Mouse (Mus musculus): ENCODE measurements around the gene Rcor3. TPM values are rescaled to one million over a fixed set of nuclear protein-coding genes. Genes with fewer than 3 reads are reported as not detected.

The Rcor3 gene
- polyA plus RNA-seq (2015; fragmentation: Nextera tagmentation; extraction: Ambion mirVana), result 29.5 and 32.9 TPM in 2 replicates

- no peaks in the 10 kb centered on the region for H3K9me3 ChIP-seq
- WGBS, result under 1% methylated on average over 71 of the region's 88 CpGs
- no peaks in the 10 kb centered on the region for H3K27me3 ChIP-seq
- H3K27ac ChIP-seq, result peak within 1 kb of the TSS; percentile 99
- no peaks in the 10 kb centered on the region for H3K36me3 ChIP-seq
- peak within 1 kb of the TSS; percentile 87 for H3K4me3 ChIP-seq
- ATAC-seq (ENCODE audit: low FRiP score), result peak; percentile 89
- H3K4me2 ChIP-seq, result peak within 1 kb of the TSS; percentile 89
- H3K4me1 ChIP-seq (replicated peaks), result peaks cover 31% of the 10 kb centered on the region
- H3K9ac ChIP-seq, result peak within 1 kb of the TSS; percentile 95
Measured at GRCm38 (mm10) chr1:192137926-192138910, at the start of gene Rcor3. Rcor3 (minus strand) TSS chr1:192138062.

- Histone ChIP-seq H3K27me3 (0 out of 2 replicates have a peak, but pooled peaks cover 4% of the 10 kb centered on the region), H3K27ac (no peak overlapping the region), H3K36me3 (no peaks in the 10 kb centered on the region), H3K4me2 (no peak overlapping the region), H3K4me3 (no peak overlapping the region), H3K4me1 (replicated peaks) (no peaks in the 10 kb centered on the region), H3K9ac (no peak overlapping the region), H3K9me3 (no peaks in the 10 kb centered on the region)
- WGBS, result 86% methylated on average over 4 of the region's 4 CpGs
- ATAC-seq (ENCODE audit: low FRiP score), result no peak
Measured at GRCm38 (mm10) chr1:192181696-192182257, 43.9 kb upstream of the Rcor3 start.

- no peaks in the 10 kb centered on the region for H3K27me3 ChIP-seq
- no peak overlapping the region for H3K4me3 ChIP-seq
- no peaks in the 10 kb centered on the region for H3K4me1 ChIP-seq (replicated peaks)
- no peak overlapping the region for H3K4me2 ChIP-seq
- no peak overlapping the region for H3K27ac ChIP-seq
- H3K9me3 ChIP-seq, result no peaks in the 10 kb centered on the region
- 81% methylated on average over 3 of the region's 3 CpGs for WGBS
- H3K36me3 ChIP-seq, result no peaks in the 10 kb centered on the region
- ATAC-seq (ENCODE audit: low FRiP score), result no peak
- no peak overlapping the region for H3K9ac ChIP-seq
Measured at GRCm38 (mm10) chr1:192179877-192180276, 42.0 kb upstream of the Rcor3 start.

- Histone ChIP-seq H3K4me1 (replicated peaks) (no peaks in the 10 kb centered on the region), H3K36me3 (no peaks in the 10 kb centered on the region), H3K27me3 (no peaks in the 10 kb centered on the region), H3K9ac (no peak overlapping the region), H3K4me3 (no peak overlapping the region), H3K4me2 (no peak overlapping the region), H3K9me3 (no peaks in the 10 kb centered on the region), H3K27ac (no peak overlapping the region)
- ATAC-seq (ENCODE audit: low FRiP score), result no peak
- 87% methylated on average over 3 of the region's 3 CpGs for WGBS
Measured at GRCm38 (mm10) chr1:192171477-192171876, 33.6 kb upstream of the Rcor3 start.

GRCm38 (mm10) chr1:192151179-192151578 lies 13.3 kb upstream of the Rcor3 start:
- no peaks in the 10 kb centered on the region for H3K27me3 ChIP-seq
- ATAC-seq (ENCODE audit: low FRiP score), result no peak
- 0 out of 2 replicates have a peak, but pooled peaks cover 4% of the 10 kb centered on the region for H3K9me3 ChIP-seq
- H3K4me2 ChIP-seq, result no peak overlapping the region
- H3K36me3 ChIP-seq, result no peaks in the 10 kb centered on the region
- 89% methylated on average over 4 of the region's 4 CpGs for WGBS
- H3K4me1 ChIP-seq (replicated peaks), result no peaks in the 10 kb centered on the region
- H3K27ac ChIP-seq, result no peak overlapping the region
- H3K4me3 ChIP-seq, result no peak overlapping the region
- no peak overlapping the region for H3K9ac ChIP-seq

GRCm38 (mm10) chr1:192140313-192140712 lies 2.5 kb upstream of the Rcor3 start:
- no peak overlapping the region for H3K27ac ChIP-seq
- no peaks in the 10 kb centered on the region for H3K9me3 ChIP-seq
- no peak overlapping the region for H3K9ac ChIP-seq
- H3K4me2 ChIP-seq, result no peak overlapping the region
- no peaks in the 10 kb centered on the region for H3K36me3 ChIP-seq
- 100% methylated on average over 2 of the region's 2 CpGs for WGBS
- H3K27me3 ChIP-seq, result no peaks in the 10 kb centered on the region
- ATAC-seq (ENCODE audit: low FRiP score), result no peak
- no peak overlapping the region for H3K4me3 ChIP-seq
- H3K4me1 ChIP-seq (replicated peaks), result peaks cover 24% of the 10 kb centered on the region

- Histone ChIP-seq H3K4me1 (replicated peaks) (peaks cover 31% of the 10 kb centered on the region), H3K9me3 (no peaks in the 10 kb centered on the region), H3K27me3 (no peaks in the 10 kb centered on the region), H3K4me2 (peak overlapping the region; percentile 89), H3K27ac (peak overlapping the region; percentile 99), H3K36me3 (no peaks in the 10 kb centered on the region), H3K4me3 (peak overlapping the region; percentile 87), H3K9ac (peak overlapping the region; percentile 95)
- 1% methylated on average over 51 of the region's 61 CpGs for WGBS
- ATAC-seq (ENCODE audit: low FRiP score), result peak; percentile 34
Measured at GRCm38 (mm10) chr1:192137291-192137925, 454 bp downstream of the Rcor3 start.

- Histone ChIP-seq H3K27ac (peak overlapping the region; percentile 99), H3K4me3 (peak overlapping the region; percentile 87), H3K9ac (peak overlapping the region; percentile 95), H3K27me3 (no peaks in the 10 kb centered on the region), H3K9me3 (no peaks in the 10 kb centered on the region), H3K4me1 (replicated peaks) (peaks cover 31% of the 10 kb centered on the region), H3K4me2 (peak overlapping the region; percentile 89), H3K36me3 (no peaks in the 10 kb centered on the region)
- peak; percentile 81 for ATAC-seq (ENCODE audit: low FRiP score)
- WGBS, result under 1% methylated on average over 52 of the region's 55 CpGs
Measured at GRCm38 (mm10) chr1:192136561-192137290, 1.1 kb downstream of the Rcor3 start.

GRCm38 (mm10) chr1:192130202-192130601 lies 7.7 kb downstream of the Rcor3 start:
- no peak overlapping the region for H3K4me2 ChIP-seq
- peaks cover 23% of the 10 kb centered on the region for H3K36me3 ChIP-seq
- H3K4me1 ChIP-seq (replicated peaks), result peaks cover 7% of the 10 kb centered on the region; the same call in 1 of the 2 replicates
- no peak overlapping the region for H3K4me3 ChIP-seq
- 84% methylated on average over 1 of the region's 1 CpGs for WGBS
- no peaks in the 10 kb centered on the region for H3K27me3 ChIP-seq
- H3K9me3 ChIP-seq, result no peaks in the 10 kb centered on the region
- no peak for ATAC-seq (ENCODE audit: low FRiP score)
- no peak overlapping the region for H3K9ac ChIP-seq
- no peak overlapping the region for H3K27ac ChIP-seq

GRCm38 (mm10) chr1:192128343-192128742 lies 9.5 kb downstream of the Rcor3 start:
- ATAC-seq (ENCODE audit: low FRiP score), result no peak
- Histone ChIP-seq H3K27me3 (no peaks in the 10 kb centered on the region), H3K36me3 (peaks cover 38% of the 10 kb centered on the region), H3K4me3 (no peak overlapping the region), H3K27ac (no peak overlapping the region), H3K4me2 (no peak overlapping the region), H3K4me1 (replicated peaks) (no peaks in the 10 kb centered on the region), H3K9me3 (no peaks in the 10 kb centered on the region), H3K9ac (no peak overlapping the region)
- 94% methylated on average over 8 of the region's 8 CpGs for WGBS

- no peaks in the 10 kb centered on the region for H3K27me3 ChIP-seq
- no peak overlapping the region for H3K4me2 ChIP-seq
- peaks cover 58% of the 10 kb centered on the region for H3K36me3 ChIP-seq
- no peak overlapping the region for H3K4me3 ChIP-seq
- H3K9me3 ChIP-seq, result no peaks in the 10 kb centered on the region
- ATAC-seq (ENCODE audit: low FRiP score), result no peak
- WGBS, result 93% methylated on average over 6 of the region's 6 CpGs
- H3K4me1 ChIP-seq (replicated peaks), result no peaks in the 10 kb centered on the region
- H3K27ac ChIP-seq, result no peak overlapping the region
- H3K9ac ChIP-seq, result no peak overlapping the region
Measured at GRCm38 (mm10) chr1:192125761-192126160, 12.1 kb downstream of the Rcor3 start.

GRCm38 (mm10) chr1:192116262-192116661 lies 21.6 kb downstream of the Rcor3 start:
- Histone ChIP-seq H3K36me3 (peaks cover 83% of the 10 kb centered on the region), H3K4me1 (replicated peaks) (no peaks in the 10 kb centered on the region), H3K4me2 (no peak overlapping the region), H3K27ac (no peak overlapping the region), H3K9ac (no peak overlapping the region), H3K27me3 (no peaks in the 10 kb centered on the region), H3K9me3 (no peaks in the 10 kb centered on the region), H3K4me3 (no peak overlapping the region)
- ATAC-seq (ENCODE audit: low FRiP score), result no peak
- WGBS, result 89% methylated on average over 6 of the region's 6 CpGs

Data from hindbrain, embryonic 13.5 days (tissue).